Mouse (Mus musculus): ENCODE data around the gene Sugt1. TPM values are rescaled to one million over a fixed set of nuclear protein-coding genes. Genes with fewer than 3 reads are reported as not detected.

The Sugt1 gene
- 45.5 and 149 TPM in 2 replicates for polyA plus RNA-seq (2011; ENCODE audit: insufficient read depth, insufficient read length, low replicate concordance, missing spikeins)

GRCm38 (mm10) chr14:79587139-79587851, at the start of gene Sugt1:
TSS of gene Sugt1 (plus strand) at chr14:79587691.
- Histone ChIP-seq H3K4me1 (ENCODE audit: control insufficient read depth, insufficient read depth, low read length) (no peaks in the 10 kb centered on the region; the same call in 1 of the 2 replicates), H3K27ac (ENCODE audit: control insufficient read depth, insufficient read depth, low read depth, low read length, poor library complexity) (peak within 1 kb of the TSS; percentile 96), H3K4me3 (replicated peaks; ENCODE audit: control insufficient read depth, low read depth, low read length) (peak within 1 kb of the TSS; percentile 79)
- TF ChIP-seq POLR2A (IDR thresholded peaks at IDR 0.05; ENCODE audit: borderline replicate concordance, control insufficient read depth, low read depth, low read length): peak; percentile 80; the same call in 1 of the 2 replicates
- no peak for TF ChIP-seq CTCF (IDR thresholded peaks at IDR 0.05; ENCODE audit: control insufficient read depth, insufficient read depth, low read length)
- WGBS: under 1% methylated on average over 60 of the region's 60 CpGs

DNA sequence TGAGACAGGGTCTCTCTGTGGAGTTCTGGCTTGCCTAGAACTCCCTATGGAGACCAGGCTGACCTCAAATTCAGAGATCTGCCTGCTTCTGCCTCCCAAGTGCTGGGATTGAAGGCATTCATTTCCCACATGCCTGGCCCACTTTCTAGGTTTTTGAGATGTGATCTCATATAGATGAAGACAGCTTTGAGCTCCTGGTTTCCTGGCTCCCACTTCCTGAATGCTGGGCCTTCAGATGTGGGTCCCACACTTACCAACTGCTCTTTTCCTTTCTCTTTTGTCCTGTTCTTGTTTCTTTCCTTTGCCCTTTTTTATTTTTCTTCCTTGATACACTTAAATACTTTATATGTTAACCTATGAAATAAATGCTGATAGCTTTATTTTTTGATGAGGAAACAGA, 49.6 kb upstream of the Sugt1 start:
- TF ChIP-seq CTCF (IDR thresholded peaks at IDR 0.05; ENCODE audit: control insufficient read depth, insufficient read depth, low read length) (no peak), POLR2A (IDR thresholded peaks at IDR 0.05; ENCODE audit: borderline replicate concordance, control insufficient read depth, low read depth, low read length) (no peak)
- Histone ChIP-seq H3K4me3 (replicated peaks; ENCODE audit: control insufficient read depth, low read depth, low read length) (no peak overlapping the region), H3K27ac (ENCODE audit: control insufficient read depth, insufficient read depth, low read depth, low read length, poor library complexity) (no peak overlapping the region), H3K4me1 (ENCODE audit: control insufficient read depth, insufficient read depth, low read length) (peaks cover 2% of the 10 kb centered on the region; the same call in 1 of the 2 replicates)

DNA sequence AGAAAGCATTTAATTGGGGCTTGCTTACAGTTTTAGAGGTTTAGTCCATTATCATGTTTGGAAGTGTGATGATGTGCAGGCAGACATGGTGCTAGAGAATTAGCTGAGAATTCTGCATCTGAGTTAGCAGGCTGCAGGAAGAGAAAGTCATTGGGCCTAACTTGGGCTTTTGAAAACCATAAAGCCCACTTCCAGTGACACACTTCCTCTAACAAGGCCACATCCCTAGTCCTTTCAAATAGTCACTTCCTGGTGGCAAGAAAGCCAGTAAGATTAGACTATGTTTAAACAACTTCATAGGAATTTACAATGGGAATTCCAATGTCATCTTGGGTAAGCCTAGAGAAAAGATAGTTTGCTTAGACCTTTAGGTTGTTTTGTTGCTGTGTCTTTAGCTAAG, 45.9 kb upstream of the Sugt1 start:
- Histone ChIP-seq H3K27ac (ENCODE audit: control insufficient read depth, insufficient read depth, low read depth, low read length, poor library complexity) (no peak overlapping the region), H3K4me3 (replicated peaks; ENCODE audit: control insufficient read depth, low read depth, low read length) (no peak overlapping the region), H3K4me1 (ENCODE audit: control insufficient read depth, insufficient read depth, low read length) (peaks cover 5% of the 10 kb centered on the region)
- TF ChIP-seq POLR2A (IDR thresholded peaks at IDR 0.05; ENCODE audit: borderline replicate concordance, control insufficient read depth, low read depth, low read length): no peak
- TF ChIP-seq CTCF (IDR thresholded peaks at IDR 0.05; ENCODE audit: control insufficient read depth, insufficient read depth, low read length): no peak

DNA sequence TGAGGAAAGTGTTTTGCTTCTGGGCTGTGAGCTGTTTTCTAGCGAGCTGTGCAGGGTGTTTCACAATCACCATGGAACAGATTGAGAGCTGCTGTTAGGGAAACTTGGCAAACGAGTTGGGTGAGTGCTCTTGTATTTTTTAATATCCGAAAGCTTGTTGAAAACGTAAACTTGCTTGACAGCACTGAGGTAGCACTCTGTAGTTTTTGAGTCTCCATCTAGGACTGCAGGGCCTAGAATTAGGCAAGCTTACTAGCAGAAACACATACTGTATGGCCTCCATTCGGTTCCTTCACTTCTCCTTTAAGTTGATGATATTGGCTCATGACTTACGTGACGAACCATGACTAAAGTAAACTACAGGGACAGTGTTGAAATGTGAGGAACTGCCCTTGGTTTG, 38.1 kb upstream of the Sugt1 start:
- Histone ChIP-seq H3K4me3 (replicated peaks; ENCODE audit: control insufficient read depth, low read depth, low read length) (no peak overlapping the region), H3K4me1 (ENCODE audit: control insufficient read depth, insufficient read depth, low read length) (peaks cover 3% of the 10 kb centered on the region), H3K27ac (ENCODE audit: control insufficient read depth, insufficient read depth, low read depth, low read length, poor library complexity) (peak overlapping the region; percentile 13; the same call in 1 of the 2 replicates)
- no peak for TF ChIP-seq CTCF (IDR thresholded peaks at IDR 0.05; ENCODE audit: control insufficient read depth, insufficient read depth, low read length)
- no peak for TF ChIP-seq POLR2A (IDR thresholded peaks at IDR 0.05; ENCODE audit: borderline replicate concordance, control insufficient read depth, low read depth, low read length)
- WGBS: 28% methylated on average over 7 of the region's 7 CpGs

GRCm38 (mm10) chr14:79551929-79552328, 35.6 kb upstream of the Sugt1 start:
- H3K4me3 ChIP-seq (replicated peaks; ENCODE audit: control insufficient read depth, low read depth, low read length): no peak overlapping the region
- 59% methylated on average over 2 of the region's 2 CpGs for WGBS
- no peak overlapping the region for H3K27ac ChIP-seq (ENCODE audit: control insufficient read depth, insufficient read depth, low read depth, low read length, poor library complexity)
- no peak for TF ChIP-seq CTCF (IDR thresholded peaks at IDR 0.05; ENCODE audit: control insufficient read depth, insufficient read depth, low read length)
- no peak for TF ChIP-seq POLR2A (IDR thresholded peaks at IDR 0.05; ENCODE audit: borderline replicate concordance, control insufficient read depth, low read depth, low read length)
- H3K4me1 ChIP-seq (ENCODE audit: control insufficient read depth, insufficient read depth, low read length): no peaks in the 10 kb centered on the region; the same call in 1 of the 2 replicates

GRCm38 (mm10) chr14:79552854-79553253, 34.6 kb upstream of the Sugt1 start:
- H3K4me3 ChIP-seq (replicated peaks; ENCODE audit: control insufficient read depth, low read depth, low read length): no peak overlapping the region
- no peaks in the 10 kb centered on the region; the same call in 1 of the 2 replicates for H3K4me1 ChIP-seq (ENCODE audit: control insufficient read depth, insufficient read depth, low read length)
- TF ChIP-seq POLR2A (IDR thresholded peaks at IDR 0.05; ENCODE audit: borderline replicate concordance, control insufficient read depth, low read depth, low read length) (no peak), CTCF (IDR thresholded peaks at IDR 0.05; ENCODE audit: control insufficient read depth, insufficient read depth, low read length) (no peak)
- H3K27ac ChIP-seq (ENCODE audit: control insufficient read depth, insufficient read depth, low read depth, low read length, poor library complexity): no peak overlapping the region
- 87% methylated on average over 1 of the region's 1 CpGs for WGBS

- WGBS: 53% methylated on average over 1 of the region's 1 CpGs
- H3K27ac ChIP-seq (ENCODE audit: control insufficient read depth, insufficient read depth, low read depth, low read length, poor library complexity): no peak overlapping the region
- TF ChIP-seq POLR2A (IDR thresholded peaks at IDR 0.05; ENCODE audit: borderline replicate concordance, control insufficient read depth, low read depth, low read length): no peak
- TF ChIP-seq CTCF (IDR thresholded peaks at IDR 0.05; ENCODE audit: control insufficient read depth, insufficient read depth, low read length): no peak
- no peak overlapping the region for H3K4me3 ChIP-seq (replicated peaks; ENCODE audit: control insufficient read depth, low read depth, low read length)
- no peaks in the 10 kb centered on the region; the same call in none of the 2 replicates for H3K4me1 ChIP-seq (ENCODE audit: control insufficient read depth, insufficient read depth, low read length)
These were observed 29.7 kb upstream of the Sugt1 start for GRCm38 (mm10) chr14:79557796-79558195.

DNA sequence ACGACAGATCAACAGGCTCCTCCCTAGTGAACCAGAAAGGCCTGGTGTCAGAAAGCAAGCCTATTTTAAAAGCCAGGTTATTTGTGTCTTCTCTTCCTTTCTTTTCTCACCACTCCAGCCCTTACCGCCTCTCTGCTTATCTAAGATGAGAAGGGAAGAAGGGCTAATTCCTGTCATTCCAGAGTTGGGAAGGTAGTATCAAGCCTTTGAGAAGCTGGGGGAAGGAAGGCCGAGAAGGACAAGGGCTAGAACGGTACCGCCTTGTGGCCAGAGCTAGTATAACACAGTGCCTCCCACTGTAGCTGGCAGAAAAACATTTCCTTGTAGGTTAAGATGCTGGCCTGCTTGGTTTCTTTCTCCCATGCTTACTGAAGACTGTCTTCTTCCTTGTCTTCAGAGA, 24.7 kb upstream of the Sugt1 start:
- Histone ChIP-seq H3K4me3 (replicated peaks; ENCODE audit: control insufficient read depth, low read depth, low read length) (no peak overlapping the region), H3K27ac (ENCODE audit: control insufficient read depth, insufficient read depth, low read depth, low read length, poor library complexity) (no peak overlapping the region), H3K4me1 (ENCODE audit: control insufficient read depth, insufficient read depth, low read length) (no peaks in the 10 kb centered on the region; the same call in none of the 2 replicates)
- TF ChIP-seq CTCF (IDR thresholded peaks at IDR 0.05; ENCODE audit: control insufficient read depth, insufficient read depth, low read length): peak; percentile 74
- no peak for TF ChIP-seq POLR2A (IDR thresholded peaks at IDR 0.05; ENCODE audit: borderline replicate concordance, control insufficient read depth, low read depth, low read length)
- 36% methylated on average over 5 of the region's 5 CpGs for WGBS

Data from bone marrow, adult 2 months (tissue).